Mouse (Mus musculus): ENCODE results near the gene Dnal1. TPM values are rescaled to one million over a fixed set of nuclear protein-coding genes. Genes with fewer than 3 reads are reported as not detected.

The Dnal1 gene
- polyA plus RNA-seq, 1 experiment: 4.2 TPM

DNA sequence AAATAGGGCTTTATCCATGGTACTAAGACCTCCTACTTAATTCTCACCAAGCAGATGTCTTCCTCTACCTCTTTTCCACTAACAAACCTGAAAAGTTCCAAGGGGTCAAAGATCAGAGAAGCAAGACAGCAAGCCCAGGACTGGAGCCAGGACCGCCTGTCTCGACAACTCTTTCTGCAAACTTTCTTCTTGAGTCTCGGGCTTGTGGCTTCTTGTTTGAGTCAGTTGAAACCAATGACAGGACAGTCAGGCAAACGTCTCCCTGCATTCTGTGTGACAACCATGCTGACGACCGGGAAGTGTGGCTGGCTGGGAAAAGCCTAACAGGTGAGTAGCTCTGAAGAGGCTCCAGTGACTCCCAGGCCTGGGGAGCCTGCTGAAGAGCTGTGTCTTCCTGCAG is 71.4 kb downstream of the Dnal1 start:
- DNase-seq (ENCODE audit: low read depth): no peak

DNA sequence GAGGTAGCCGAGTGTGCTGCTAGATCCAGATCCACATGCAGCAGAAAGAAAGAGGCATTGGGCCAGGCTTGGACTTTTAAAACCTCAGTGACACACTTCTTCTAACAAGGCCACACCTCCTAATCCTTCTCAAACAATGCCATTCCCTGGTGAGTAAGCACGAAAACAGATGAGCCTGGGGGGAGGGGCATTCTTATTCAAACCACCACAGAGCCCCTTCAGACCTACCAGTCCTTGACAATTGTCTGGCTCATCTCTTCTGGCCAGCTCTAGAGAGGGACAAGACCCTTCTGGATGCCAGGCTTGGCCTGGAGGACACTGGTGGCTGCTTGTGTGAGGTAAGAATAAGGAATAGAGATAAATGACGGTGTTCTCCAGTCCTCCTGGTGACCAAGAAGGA is 72.4 kb downstream of the Dnal1 start:
- no peak for DNase-seq (ENCODE audit: low read depth)

DNA sequence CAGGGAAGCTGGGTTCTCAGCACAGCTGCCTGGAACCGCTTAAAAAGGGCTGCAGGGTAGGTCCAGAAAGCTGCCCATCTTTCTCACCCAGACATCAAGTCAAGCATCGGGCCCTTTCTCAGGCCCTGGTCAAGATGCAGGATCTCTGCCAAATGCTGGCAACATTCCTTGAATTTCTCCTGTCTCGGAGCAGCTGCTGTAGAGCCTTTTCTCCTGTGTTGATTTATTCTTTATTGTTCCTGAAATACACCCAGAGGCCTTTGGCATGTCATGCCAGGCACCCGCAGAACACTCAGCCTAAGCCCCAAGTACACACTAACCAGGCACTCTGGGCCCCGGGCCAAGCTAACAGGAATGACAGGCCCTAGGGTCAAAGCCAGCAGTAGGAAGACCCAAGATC is 72.8 kb downstream of the Dnal1 start:
- no peak for DNase-seq (ENCODE audit: low read depth)

DNA sequence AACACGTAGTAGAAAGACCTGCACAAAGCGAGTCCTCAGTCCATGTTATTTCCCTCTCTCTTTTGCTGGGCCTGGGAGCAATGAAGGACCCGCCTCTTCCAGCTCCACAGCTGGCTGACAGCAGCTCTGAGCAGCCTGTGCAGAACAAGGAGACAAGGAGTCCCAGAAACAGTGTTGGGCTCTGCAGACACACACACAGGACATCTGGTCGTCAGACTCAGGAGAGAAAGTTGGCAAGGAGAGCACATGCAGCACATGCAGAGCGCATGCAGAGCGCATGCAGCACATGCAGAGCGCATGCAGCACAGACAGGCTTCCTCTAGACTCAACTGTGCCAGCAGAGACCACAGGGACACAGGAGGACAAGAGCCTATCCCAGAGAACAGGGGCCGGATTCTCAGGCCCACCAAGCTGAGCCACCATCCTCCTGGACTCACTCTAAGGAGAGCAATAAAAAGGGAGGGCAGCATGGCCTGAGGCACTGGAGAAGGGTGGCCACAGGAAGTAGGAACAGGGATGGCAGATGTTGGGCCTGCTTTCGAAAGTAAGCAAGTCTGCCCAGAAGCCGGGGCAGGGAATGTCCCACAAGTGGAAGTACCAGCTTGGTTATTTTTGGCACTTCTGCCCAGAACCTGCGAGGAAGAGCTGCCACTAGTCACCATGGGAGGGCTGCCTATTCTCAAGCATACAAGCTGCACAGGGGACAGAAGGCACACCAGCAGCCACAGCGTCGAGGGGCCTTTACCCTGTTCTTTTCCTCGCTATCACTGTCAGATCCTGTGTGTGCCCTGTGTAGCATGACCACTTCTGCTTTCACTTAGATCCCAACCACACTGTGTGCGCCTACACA is 73.8 kb downstream of the Dnal1 start:
- DNase-seq (ENCODE audit: low read depth): no peak

DNA sequence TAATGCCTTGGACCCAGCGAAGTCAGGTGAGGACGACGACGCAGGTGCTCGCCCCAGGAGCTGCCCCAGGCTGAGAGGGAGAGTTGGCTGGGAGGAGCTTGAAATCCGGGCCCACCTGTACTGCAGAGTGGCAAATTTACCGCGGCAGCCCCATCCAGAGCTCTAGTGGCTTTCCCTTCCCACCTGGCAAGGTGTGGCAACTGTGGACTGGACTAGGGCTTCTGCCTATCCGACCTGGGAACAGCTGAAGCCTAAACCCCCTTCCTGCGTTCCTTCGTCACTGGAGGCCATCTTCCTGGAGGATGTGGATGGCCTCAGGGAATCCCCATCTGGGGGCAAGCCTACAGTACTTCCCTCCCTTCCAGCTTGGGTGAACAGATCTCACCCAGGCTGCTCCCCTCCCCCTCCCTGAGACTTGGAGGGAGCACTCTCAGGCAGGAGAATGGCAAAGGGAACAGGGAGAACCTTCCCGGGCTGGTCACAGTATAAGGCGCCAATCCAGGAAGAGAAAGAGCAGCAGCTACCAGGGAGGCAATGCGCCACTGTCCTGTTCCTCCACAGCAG is 74.8 kb downstream of the Dnal1 start:
- no peak for DNase-seq (ENCODE audit: low read depth)

DNA sequence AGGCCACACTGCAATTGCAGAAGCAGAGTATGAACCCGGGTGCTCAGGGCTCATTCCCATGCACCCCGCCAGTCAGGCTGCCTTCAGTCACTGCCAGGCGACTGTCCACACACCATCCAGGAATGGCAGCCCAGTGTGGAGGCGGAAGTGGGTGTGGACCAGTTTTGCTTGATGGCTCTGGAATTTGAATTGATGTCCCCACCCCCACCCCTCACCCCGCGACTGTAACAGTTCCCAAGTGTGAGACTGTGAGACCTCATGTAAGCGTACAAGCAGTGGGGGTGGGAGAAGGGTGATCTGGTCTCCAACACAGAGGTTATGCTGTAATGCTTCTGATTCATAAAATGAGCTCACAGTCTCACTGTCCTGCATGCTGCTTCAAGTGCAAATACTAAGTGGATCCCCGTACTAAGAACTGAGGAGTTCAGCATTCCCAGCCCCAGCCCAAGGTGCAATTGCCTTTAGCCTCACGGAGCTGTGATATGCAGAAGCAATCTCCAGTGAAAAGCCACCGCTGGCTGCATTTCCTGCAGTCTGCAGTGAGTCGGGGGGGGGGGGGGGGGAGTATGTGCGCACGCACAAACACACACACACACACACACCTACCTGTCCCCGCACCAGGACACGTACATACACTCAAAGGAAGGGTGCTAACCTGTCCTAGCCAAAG is 76.1 kb downstream of the Dnal1 start:
- DNase-seq (ENCODE audit: low read depth): no peak

DNA sequence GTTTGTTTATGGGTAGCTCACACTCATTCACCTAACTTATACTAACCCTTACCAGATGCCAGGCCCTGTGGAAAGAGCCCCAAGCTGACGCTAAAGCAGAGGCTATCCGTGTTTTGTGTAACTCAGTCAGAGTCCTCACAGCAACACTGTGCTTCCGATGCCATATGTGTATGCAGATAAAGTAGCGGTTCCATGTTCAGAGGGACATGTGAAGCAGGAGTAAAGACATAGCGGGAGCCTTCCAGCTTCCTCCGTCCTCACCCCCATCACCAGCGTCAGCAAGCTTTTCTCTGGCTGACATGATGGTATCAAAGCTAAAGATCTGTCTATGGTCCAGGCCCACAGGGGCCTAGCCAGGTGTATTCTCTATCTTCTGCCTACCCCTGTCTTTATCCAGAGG is 77.0 kb downstream of the Dnal1 start:
- DNase-seq (ENCODE audit: low read depth): no peak

DNA sequence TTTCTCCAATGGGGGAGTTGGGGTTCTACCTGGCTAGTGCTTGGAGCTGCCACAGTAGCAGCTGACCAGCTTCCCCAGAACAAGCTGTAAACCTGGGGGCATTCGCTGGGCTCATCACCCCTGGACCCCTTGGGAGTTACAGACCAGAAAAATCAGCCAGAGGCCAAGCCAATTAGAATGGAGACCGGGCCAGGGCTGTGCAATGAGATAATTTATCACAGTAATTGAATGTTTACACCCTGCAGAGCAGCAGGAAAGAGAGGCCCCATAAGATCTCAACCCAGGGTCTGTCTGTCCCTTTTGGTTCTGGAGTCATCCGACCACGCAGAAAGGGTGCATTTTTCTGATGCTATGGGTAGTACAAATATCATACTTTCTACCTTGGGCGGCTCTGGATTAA is 77.6 kb downstream of the Dnal1 start:
- DNase-seq (ENCODE audit: low read depth): no peak

DNA sequence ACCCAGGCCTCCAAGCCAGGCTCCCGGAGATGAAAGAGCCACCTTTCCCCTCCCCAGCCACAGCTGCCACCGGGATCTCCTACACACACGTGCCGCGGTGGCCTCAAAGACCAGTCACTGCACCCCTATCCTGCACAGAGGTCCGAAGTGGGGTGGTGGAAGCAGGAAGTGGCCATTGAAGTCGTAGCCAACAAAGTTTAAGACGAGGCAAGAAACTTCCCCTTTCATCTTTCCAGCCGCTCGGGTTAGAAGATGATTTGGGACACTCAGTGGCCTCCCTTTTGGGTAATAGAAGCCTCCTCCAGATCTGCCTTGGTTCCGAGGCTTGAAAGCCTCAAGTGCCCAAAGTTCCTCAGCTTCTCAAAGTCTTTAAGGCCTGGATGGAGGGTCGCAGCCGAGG is 78.1 kb downstream of the Dnal1 start:
- DNase-seq (ENCODE audit: low read depth): no peak

DNA sequence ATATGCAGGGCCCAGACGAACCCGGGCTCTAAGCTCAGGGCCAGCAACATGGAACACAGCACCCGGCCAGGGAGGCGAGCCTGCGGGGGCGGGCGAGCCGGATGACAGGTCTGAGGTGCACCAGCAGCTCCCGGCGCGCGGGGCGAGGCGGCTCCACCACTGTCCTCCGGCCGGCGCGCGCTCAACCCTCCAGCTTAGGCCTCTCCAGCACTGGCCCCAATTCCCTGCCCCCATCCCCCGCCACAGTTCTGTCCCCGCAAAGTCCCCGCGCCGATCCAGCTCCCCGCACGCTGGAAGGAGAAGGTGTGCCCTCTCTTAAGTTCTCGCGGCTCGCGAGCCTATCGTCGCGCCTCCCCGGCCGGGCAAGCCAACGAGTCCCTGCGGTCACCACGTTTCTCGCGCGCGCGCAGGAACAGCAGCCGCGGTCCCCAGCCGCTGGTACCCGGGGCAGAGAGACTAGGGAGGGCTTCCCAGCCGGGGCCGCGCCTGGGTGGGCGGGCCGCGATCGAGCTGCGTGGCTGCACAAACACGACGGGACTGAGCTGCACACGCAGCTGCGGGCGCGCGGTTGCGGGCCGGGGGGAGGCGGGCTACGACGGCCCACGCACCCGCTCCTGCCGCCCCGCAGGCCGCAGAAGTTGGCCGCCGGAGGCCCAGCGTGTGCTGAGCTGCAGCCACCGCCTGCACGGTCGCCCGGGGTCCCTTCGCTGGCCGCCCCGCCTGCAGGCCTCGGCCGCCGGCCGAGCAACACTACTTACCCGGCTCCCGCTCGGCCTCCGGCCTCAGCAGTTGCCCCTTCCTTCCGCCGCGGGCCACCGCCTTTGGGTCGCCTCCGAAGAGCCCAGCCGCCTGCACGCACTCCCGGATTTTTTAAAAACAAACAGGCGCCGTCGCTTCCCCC is 78.8 kb downstream of the Dnal1 start:
- DNase-seq (ENCODE audit: low read depth): no peak

DNA sequence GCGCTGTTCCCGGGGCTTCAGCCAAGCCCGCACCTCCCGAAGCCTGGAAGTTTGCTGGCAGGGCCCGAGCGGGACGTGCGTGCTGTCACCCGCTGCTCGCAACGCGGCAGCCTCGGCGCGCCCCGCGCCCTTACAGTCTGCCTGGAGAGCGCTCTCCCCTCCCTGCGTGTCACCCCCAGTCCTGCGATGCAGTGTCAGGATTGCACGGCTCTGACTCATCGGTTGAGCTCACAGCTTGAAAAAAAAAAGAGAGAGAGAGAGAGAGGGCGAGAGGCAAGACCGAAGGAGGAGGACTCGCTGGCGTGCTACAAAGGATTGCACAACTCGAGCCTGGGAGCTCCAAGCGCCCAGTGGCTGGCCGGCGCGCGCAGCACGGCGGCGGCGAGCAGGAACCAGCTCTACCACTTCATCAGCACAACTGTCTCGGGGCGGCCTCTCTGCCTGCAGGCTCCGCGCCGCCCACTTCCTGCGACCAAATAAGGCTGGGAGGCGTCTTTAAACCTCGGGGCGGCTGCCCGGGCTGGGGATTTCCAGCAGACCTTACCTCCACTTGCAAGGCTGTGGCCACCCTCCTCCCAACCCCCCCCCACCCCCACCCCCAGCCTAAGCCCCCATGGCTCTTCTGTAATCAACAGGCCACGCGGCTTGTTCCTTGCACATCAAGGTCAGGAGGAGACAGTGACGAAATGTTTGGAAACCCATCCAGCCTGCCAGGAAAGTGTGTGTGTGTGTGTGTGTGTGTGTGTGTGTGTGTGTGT is 79.7 kb downstream of the Dnal1 start:
- DNase-seq (ENCODE audit: low read depth): no peak

DNA sequence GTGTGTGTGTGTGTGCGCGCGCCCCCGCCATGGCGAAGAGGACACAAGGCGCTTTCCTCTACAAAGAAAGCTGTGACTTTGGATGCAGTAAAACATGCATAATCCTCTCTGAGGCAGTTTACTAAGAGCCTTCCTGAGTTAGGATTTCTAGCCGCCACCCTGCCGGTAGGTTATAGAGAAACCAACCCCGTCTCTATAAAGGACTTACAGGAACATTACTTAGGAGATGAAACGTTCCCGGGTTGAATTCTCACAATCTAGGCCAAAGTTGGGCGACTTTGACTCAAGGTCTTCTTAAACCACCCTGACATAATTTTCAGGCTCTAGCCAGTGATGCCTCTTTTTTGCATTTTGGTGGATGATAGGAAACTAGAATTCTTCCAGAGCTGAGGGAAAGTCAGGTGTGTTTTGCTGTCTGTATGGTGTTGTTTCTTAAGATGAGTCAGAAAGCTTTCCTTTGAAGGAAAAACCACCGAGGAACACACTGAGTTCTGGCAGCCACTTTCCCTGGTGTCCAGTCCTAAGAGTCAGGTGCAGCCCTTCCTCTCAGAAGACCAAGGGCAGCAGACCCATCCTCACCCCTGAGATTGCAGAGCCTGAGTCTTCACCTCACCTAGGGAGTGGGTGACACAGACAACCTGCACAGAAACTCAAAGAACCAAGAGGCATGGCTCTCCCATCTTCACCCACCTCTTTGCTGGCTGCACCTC is 80.4 kb downstream of the Dnal1 start:
- DNase-seq (ENCODE audit: low read depth): no peak

DNA sequence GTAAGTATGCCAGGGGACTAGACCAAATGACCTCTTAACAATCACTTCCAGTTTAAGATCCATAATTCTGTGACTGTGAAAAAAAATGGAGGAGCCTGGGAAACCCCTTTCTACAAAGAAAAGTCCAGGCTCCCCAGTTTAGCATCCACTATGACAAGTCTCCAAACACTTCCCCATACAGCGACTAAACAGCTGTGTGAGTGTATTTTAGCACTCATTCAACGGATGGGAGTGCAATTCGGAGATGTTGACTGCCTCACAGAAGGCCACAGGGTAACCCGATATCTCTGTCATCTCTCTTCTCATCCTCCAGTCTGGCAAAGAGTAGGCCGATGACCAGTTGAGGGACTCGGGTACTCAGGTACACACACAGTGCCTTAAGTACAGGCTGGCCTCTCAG is 81.0 kb downstream of the Dnal1 start:
- no peak for DNase-seq (ENCODE audit: low read depth)

Other genes starting within 250 kb of the Dnal1 start
- gene Numb, start 192.4 kb upstream of the Dnal1 start, polyA plus RNA-seq (2012; rRNA removed): 47.3 and 57.3 TPM in 2 replicates
- gene Riox1, start 163.8 kb upstream of the Dnal1 start, polyA plus RNA-seq (2012; rRNA removed): 8.4 and 10.7 TPM in 2 replicates
- gene Heatr4, start 129.5 kb upstream of the Dnal1 start, polyA plus RNA-seq (2012; rRNA removed): not detected in 2 replicates
- 11.6 and 17.6 TPM in 2 replicates for gene Acot2, start 126.5 kb upstream of the Dnal1 start, polyA plus RNA-seq (2012; rRNA removed)
- gene Acot1, start 104.9 kb upstream of the Dnal1 start, polyA plus RNA-seq (2012; rRNA removed): 17.8 and 23.1 TPM in 2 replicates
- 2.4 and 2.7 TPM in 2 replicates for gene Acot4, start 76.0 kb upstream of the Dnal1 start, polyA plus RNA-seq (2012; rRNA removed)
- gene Gm49366, start 75.4 kb upstream of the Dnal1 start, polyA plus RNA-seq (2012; rRNA removed): not detected in 2 replicates
- gene Acot3, start 62.2 kb upstream of the Dnal1 start, polyA plus RNA-seq (2012; rRNA removed): not detected in 2 replicates
- 0.26 and 0.74 TPM in 2 replicates for gene Acot5, start 45.0 kb upstream of the Dnal1 start, polyA plus RNA-seq (2012; rRNA removed)
- gene Acot6, start 13.7 kb upstream of the Dnal1 start, polyA plus RNA-seq (2012; rRNA removed): 4.8 and 5.0 TPM in 2 replicates
- 0.15 and 0.16 TPM in 2 replicates for gene Pnma1, start 34.1 kb downstream of the Dnal1 start, polyA plus RNA-seq (2012; rRNA removed)
- 11.2 and 16.1 TPM in 2 replicates for gene Elmsan1, start 104.5 kb downstream of the Dnal1 start, polyA plus RNA-seq (2012; rRNA removed)
- 21.5 and 29.9 TPM in 2 replicates for gene Ptgr2, start 170.9 kb downstream of the Dnal1 start, polyA plus RNA-seq (2012; rRNA removed)
- gene Zfp410, start 202.5 kb downstream of the Dnal1 start, polyA plus RNA-seq (2012; rRNA removed): 31.6 and 36.2 TPM in 2 replicates
- gene Coq6, start 247.3 kb downstream of the Dnal1 start, polyA plus RNA-seq (2012; rRNA removed): 37.0 and 48.9 TPM in 2 replicates
- 1.2 and 1.3 TPM in 2 replicates for gene Fam161b, start 247.5 kb downstream of the Dnal1 start, polyA plus RNA-seq (2012; rRNA removed)